Mouse (Mus musculus): ENCODE data around the gene Hist1h4f. TPM values are rescaled to one million over a fixed set of nuclear protein-coding genes. Genes with fewer than 3 reads are reported as not detected.
"Not testable (repeated sequence)": the region's sequence is repeated elsewhere in the genome, so short reads cannot be mapped to it uniquely, and the experiment has no call there.

Gene Hist1h4f
- 110 and 116 TPM in 2 replicates for total RNA-seq (2015)
- 2,488 and 3,291 TPM in 2 replicates for total RNA-seq (2017)

- peak; percentile 60 for ATAC-seq (ENCODE audit: poor library complexity, severe bottlenecking)
These were observed at the start of gene Hist1h4f for GRCm38 (mm10) chr13:23551146-23551834. Gene Hist1h4f, minus strand, starts transcription at chr13:23551648.

GRCm38 (mm10) chr13:23597957-23598356 is 46.5 kb upstream of the Hist1h4f start:
- ATAC-seq (ENCODE audit: poor library complexity, severe bottlenecking) = peak; percentile 80

- no peak for ATAC-seq (ENCODE audit: poor library complexity, severe bottlenecking)
These were observed 44.3 kb upstream of the Hist1h4f start for GRCm38 (mm10) chr13:23595622-23596372.

GRCm38 (mm10) chr13:23595185-23595584 is 43.7 kb upstream of the Hist1h4f start:
- no peak for ATAC-seq (ENCODE audit: poor library complexity, severe bottlenecking)

- ATAC-seq (ENCODE audit: poor library complexity, severe bottlenecking) = no peak
These were observed 41.8 kb upstream of the Hist1h4f start for GRCm38 (mm10) chr13:23593051-23593770.

GRCm38 (mm10) chr13:23592614-23593013 is 41.2 kb upstream of the Hist1h4f start:
- ATAC-seq (ENCODE audit: poor library complexity, severe bottlenecking) = no peak

- not testable (repeated sequence) for ATAC-seq (ENCODE audit: poor library complexity, severe bottlenecking)
These were observed 40.4 kb upstream of the Hist1h4f start for GRCm38 (mm10) chr13:23591886-23592285.

GRCm38 (mm10) chr13:23591206-23591605 is 39.8 kb upstream of the Hist1h4f start:
- ATAC-seq (ENCODE audit: poor library complexity, severe bottlenecking) = no peak

GRCm38 (mm10) chr13:23586940-23587225 is 35.4 kb upstream of the Hist1h4f start:
- no peak for ATAC-seq (ENCODE audit: poor library complexity, severe bottlenecking)

GRCm38 (mm10) chr13:23586099-23586939 is 34.9 kb upstream of the Hist1h4f start:
- ATAC-seq (ENCODE audit: poor library complexity, severe bottlenecking) = no peak

GRCm38 (mm10) chr13:23585442-23586098 is 34.1 kb upstream of the Hist1h4f start:
- ATAC-seq (ENCODE audit: poor library complexity, severe bottlenecking) = peak; percentile 73

- ATAC-seq (ENCODE audit: poor library complexity, severe bottlenecking) = peak; percentile 36
These were observed 33.6 kb upstream of the Hist1h4f start for GRCm38 (mm10) chr13:23585029-23585441.

- ATAC-seq (ENCODE audit: poor library complexity, severe bottlenecking) = no peak
These were observed 32.9 kb upstream of the Hist1h4f start for GRCm38 (mm10) chr13:23584331-23584730.

- no peak for ATAC-seq (ENCODE audit: poor library complexity, severe bottlenecking)
These were observed 32.1 kb upstream of the Hist1h4f start for GRCm38 (mm10) chr13:23583387-23584068.

GRCm38 (mm10) chr13:23582219-23583056 is 31.0 kb upstream of the Hist1h4f start:
- ATAC-seq (ENCODE audit: poor library complexity, severe bottlenecking) = no peak

- ATAC-seq (ENCODE audit: poor library complexity, severe bottlenecking) = peak; percentile 72
These were observed 30.2 kb upstream of the Hist1h4f start, which contains the start of gene Hist1h4d for GRCm38 (mm10) chr13:23581408-23582218. Gene Hist1h4d, plus strand, starts transcription at chr13:23581598.

GRCm38 (mm10) chr13:23577835-23578234 is 26.4 kb upstream of the Hist1h4f start:
- no peak for ATAC-seq (ENCODE audit: poor library complexity, severe bottlenecking)
